Mouse (Mus musculus) retina, adult 2 months (tissue): Measurements from ENCODE around the gene Nr6a1.

Experiments
- DNase-seq: peaks from one replicate; pipeline ENCODE4 v3.0.0-alpha.2; 2012; ENCODE audit warnings: low read depth, low spot score

Nr6a1 gene

DNA sequence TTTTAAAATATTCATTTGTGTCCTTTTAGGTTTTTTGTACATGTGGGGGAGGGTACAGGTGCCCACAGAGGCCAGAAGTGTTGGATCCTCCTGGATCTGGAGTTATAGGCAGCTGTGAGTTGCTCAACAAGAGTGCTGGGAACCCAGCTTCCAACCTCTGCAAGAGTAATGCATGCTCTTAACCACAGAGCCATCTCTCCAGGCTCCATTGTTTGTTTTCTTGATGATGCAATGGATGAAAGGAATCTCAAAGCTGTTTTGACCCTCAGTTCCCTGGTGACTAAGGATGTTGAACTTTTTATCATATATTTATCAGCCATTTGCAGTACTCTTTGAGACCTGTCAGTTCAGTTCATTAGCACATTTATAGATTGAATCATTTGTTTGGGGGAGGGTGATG, 248.5 kb downstream of the Nr6a1 start:
- no peak for DNase-seq

DNA sequence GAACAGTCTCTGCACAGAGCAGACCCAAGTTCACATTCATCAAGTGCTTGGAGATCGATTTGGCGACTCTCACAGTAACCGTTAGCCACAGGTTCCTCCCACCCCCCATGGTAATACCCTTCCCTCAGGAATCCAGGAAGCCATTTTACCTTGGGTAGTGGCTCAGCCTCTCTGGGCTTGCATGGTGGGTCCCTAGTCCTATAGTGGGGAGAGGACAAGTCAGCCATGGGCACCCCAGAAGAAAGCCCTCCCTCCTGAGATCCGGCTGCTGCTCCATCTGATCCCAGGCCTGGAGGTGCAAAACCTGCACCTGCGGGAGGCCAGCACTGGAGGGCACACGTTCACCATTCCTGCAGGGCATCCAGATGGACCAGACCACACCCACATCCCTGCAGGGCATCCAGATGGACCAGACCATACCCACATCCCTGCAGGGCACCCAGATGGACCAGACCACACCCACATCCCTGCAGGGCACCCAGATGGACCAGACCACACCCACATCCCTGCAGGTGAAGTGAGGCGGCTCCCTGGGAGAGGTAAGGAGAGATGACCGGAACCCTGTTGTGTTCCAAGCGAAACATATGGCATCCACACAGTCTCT, 252.0 kb downstream of the Nr6a1 start:
- no peak for DNase-seq
